Mouse (Mus musculus) kidney, postnatal 14 days (tissue): ENCODE data around the gene Alx3.
"Not testable (repeated sequence)": the region's sequence is repeated elsewhere in the genome, so short reads cannot be mapped to it uniquely, and the experiment has no call there.

ENCODE experiments used
- DNase-seq: peaks from one replicate; pipeline ENCODE4 v3.0.0; 2022; ENCODE audit warnings: mixed read lengths

Alx3 gene

DNA sequence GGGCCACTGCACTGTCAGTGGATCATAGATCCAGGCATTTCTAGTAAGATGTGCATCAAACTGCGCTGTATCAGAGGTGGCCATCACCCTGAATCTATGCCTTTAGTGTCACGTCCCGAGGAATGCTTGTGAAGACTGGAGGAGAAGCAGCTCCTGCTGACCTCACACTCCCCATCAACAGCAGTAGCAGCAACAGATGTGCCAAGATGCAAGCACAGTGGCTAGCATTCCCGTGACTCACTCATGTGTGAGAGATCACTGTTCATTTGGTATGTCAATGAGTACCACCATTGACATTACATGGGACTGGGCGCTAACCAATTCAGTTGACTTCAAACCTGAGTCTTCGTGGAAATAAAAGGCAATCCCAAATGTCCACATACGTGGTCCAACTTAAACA is 32.8 kb downstream of the Alx3 start:
- no peak for DNase-seq

DNA sequence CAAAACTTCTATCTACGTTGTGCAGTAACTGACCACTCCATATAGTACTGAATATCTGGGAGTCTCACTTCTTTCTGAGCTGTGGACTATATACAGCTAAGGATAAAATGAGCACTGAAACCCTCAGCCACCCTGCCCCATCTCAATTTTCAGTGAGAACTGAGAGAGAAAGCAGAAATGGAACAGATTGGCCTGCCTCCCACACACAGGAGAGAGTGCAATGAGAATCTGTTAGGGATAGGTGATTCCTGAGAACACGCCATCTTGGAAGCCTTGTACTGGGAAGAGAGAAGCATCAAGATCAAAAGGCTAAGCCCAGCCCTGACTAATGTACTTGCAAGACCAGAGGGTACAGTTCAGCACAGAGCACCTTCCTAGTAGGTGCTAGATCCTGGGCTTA is 33.7 kb downstream of the Alx3 start:
- DNase-seq = no peak

DNA sequence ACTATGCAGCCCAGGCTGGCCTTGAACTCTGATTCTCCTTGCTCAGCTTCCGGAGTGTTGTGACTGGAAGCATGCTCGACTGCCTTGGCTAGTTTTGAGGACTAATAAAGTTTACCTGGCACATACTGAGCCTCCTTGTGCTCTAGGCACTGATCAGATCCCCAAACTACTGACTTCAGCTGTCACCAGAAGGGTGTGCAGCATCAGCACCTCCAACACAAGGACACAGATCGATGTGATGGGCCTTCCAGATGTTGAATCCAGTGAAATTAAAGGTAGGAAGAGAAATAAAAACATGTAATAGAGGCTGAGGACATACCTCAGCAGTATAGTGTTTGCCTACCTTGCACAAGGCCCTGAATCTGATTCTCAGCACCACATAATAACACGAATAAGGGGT is 34.6 kb downstream of the Alx3 start:
- no peak for DNase-seq

DNA sequence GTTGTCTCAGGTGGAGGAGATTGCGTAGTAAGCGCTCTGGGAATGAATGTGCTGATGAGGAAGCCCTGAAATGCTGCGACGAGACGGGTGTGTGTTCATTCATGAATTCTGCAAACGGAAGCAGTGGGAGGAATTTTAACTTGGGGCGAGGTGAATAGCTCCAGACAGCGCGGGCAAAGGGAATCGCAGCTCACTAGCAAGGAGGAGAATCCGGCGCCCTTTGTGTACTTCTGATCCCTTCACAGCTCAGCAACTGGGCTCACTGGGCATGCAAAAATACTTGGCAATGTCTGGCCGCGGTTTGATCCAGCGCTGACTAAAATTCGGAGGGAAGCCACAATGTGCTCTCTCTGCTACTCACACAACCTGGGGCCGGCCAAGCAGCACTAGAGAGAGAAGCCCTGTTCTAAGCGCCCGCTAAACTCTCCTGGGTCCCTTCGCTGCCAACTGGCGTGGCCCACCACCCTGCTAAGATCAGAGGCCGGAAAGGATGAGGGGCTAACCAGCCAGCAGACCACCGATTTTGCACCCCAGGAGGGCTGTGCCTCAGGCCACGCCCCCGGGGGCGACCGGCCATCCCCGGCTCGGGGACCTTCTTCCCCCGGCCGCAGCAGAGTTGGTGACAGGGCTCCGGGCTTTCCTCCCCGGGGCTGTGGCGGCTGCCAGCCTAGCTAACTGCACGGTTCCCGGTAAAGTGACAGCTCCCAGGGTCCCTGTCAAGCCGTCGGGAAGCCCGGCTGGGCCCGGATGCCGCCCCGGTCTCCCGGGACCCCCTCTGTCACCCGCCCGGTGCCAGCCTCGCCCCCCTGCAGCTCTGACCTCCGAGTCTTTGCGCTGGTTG is 36.1 kb downstream of the Alx3 start, which contains the start of gene Gm10961:
Gene Gm10961 (plus strand): TSS at position 641 of the 841 bp plus-strand sequence.
- peak; percentile 71 for DNase-seq

DNA sequence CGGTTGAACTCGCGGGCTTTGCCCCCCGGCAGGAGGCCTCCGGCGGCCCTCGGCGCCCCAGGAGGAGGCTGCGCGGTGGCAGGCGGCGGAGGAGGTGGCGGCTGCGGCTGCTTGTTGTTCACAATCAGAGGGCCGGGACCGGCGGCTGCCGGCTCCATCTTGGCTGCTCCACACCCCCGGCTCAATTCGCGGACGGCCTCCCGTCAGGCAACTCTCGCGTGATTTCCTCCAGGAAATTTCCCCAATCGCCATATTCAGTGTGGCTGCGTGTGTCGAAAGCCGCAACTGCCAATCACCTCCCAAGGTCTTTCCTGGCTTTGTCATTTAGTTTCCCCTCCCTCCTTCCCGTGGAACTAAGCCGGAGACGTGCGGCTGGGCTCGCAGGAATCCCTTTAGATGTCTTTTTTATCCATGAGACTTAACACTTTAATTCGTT is 36.7 kb downstream of the Alx3 start, which contains the start of gene Strip1:
Gene Strip1 (minus strand): TSS at position 172 of the 436 bp plus-strand sequence.
- DNase-seq = peak; percentile 96

DNA sequence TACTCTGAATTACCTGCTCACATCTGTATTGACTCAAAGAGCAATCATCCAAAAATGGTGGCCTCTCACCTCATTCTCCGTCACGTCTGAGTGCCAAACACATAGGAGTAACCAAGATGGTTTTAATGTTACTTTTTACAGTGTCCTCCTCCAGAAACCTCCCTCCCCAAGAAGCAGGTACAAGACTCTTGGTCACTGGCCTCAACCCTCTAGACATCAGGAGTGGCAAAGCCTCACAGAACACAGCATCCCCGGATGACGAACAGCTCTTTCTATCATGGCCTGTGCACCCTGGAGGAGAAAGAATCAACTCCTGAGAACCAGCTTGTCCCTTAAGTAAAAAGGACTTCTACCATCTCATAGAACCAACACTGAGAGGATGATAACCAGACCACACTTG is 38.0 kb downstream of the Alx3 start:
- no peak for DNase-seq

DNA sequence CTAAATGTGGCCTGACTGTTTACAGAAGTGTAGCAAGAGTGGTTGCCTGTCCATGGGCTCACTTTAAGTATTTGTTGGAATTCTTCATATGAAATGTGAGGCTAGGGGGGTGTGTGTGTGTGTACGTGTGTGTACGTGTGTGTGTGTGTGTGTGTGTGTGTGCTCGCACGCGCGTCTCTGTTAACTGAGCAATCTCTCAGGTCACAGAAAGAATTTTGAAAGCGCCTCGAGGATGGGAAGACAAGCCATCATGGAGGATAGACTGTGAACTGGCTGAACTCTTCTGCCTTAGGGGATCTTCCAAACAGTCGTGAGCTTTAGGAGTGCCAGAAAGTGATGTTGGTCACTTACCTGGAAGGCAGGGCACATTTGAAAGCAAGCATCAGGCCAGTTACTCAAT is 39.1 kb downstream of the Alx3 start:
- no peak for DNase-seq

DNA sequence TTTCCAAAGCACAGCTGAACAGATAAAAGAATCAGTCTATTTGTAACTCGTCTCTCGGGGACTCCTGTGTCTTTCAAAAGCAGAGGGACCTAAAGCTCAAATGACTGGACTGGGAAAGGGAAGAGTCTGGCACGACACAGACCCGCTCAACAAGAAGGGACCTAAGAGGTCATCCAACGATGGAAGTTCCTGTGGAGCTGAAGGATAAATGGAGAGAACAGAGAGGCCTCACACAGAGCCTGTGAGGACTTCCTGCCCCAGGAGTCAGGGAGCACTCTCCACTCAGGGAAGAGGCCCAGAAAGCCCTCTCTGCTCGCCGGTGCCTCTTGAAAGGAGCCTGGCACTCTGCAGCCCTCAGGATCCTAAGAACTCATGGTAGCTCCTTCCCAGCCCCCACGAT is 41.0 kb downstream of the Alx3 start:
- no peak for DNase-seq

DNA sequence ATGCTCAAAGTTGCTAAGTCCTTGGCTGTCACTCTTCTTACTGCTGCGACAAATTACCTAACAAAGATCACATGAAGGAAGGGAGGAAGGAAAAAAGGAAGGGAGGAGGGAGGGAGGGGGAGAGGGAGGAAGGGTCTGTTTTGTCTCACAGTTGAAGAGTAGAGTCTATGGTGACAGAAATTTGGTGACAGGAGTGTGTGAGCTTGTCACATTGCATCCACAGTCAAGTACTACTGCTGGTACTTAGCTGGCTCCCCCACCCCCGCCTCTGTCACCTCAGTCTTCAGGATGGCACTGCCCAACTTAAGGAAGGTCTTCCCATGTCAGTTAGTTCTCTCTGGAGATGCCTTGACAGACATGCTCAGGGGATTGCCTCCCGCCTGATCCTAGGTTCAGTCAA is 41.4 kb downstream of the Alx3 start:
- DNase-seq = no peak

DNA sequence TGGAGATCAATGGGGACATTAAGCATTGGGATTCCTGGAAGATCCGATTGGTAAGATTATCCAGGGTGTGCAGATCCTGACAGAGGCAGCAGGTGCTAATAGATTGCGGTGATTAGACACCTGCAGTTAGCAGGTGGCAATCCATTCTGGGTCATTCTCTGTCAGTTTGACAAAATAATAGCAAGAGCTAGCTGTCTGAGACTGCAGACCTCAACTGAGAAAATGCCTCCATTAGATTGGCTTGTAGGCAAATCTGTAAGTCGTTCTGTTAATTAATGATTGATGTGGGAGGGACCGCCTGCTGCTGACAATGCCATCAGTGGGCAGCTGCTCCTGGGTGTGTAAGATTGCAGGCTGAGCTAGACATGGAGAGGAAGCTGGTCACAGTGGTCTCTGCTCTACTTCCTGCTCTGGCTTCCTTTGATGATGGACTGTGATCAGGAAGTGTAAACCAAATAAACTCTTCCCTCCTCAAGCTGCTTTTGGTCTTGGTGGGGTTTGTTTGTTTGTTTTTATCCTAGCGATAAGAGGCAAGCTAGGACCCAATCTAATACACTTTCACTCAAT is 42.9 kb downstream of the Alx3 start:
- no peak for DNase-seq

DNA sequence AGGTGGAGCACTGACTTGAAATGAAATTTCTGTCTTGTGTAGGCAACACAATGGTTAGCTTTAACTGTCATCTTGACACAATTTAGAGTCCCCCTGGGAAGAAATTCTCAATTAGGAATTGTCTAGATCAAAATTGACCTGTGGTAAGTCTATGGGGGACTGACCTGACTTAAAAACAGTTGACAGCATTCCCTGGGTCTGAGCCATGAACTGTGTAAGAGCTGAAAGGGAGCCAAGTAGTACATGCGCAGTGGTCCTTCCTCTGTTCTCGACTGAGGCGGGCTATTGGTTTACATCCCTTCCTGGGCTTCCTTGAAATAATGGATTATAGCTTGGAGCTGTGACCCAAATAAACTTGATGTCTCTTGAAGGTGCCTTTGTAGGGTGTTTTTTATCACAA is 52.1 kb downstream of the Alx3 start:
- DNase-seq = peak; percentile 24

DNA sequence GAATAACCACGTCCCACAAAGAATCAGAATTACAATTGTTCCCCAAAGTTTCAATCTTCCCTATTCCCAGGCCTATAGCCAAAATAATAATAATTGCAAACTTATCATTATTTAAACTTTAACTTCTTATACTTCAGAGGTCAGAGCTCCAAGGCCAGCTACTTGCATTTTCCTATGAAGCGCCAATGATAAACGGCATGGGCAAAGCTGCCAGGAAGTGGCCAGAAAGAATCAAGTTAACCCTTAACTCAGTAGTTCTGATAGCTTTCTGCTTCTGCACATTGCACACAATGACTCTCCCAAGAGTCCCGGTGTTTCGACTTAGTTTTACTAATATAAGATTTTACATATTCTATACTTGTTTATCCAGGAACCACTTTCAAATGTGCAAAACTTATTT is 55.4 kb downstream of the Alx3 start:
- not testable (repeated sequence) for DNase-seq

DNA sequence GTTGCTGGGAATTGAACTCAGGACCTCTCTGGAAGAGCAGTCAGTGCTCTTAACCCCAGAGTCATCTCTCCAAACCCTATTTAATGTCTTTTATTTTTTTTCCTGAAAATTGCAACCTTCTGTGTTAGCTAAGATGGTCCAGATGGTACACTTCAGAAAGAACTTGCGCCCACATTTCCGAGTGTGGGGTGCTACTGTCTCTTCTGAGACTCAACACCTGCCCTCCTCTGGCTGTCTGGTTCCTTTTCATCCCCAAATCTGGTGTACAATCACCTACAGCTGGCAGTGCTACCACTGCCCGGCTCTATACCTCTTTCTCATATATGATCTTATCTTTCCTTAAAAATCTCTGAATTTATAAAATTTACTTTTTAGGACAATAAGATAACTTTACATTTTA is 58.1 kb downstream of the Alx3 start:
- no peak for DNase-seq

DNA sequence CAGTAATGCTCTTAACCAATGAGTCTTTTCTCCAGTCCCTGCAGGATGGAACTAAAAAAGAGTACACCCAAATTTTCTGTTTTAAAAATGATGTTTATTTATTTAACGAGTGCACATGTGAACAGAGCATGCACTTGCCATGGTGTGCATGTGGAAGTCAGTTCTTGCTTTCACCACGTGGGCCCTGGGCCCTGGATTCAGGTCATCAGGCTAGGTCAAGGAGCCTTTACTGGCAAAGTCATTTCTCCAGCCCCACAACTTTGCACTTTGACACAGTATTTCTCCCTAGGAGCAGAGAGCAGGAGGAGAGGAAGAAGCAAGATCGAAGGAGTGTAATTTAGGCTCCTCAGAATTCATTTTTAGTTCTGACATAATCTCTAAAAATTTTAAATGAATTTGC is 60.0 kb downstream of the Alx3 start:
- no peak for DNase-seq
